Mouse (Mus musculus) limb, embryonic 14.5 days (tissue): ENCODE measurements around the gene Osbpl8. TPM values are rescaled to one million over a fixed set of nuclear protein-coding genes. Genes with fewer than 3 reads are reported as not detected.
"Not testable (repeated sequence)": the region's sequence is repeated elsewhere in the genome, so short reads cannot be mapped to it uniquely, and the experiment has no call there.

Experiments used
- ATAC-seq: fragments of 200-750 bp; cut with Nextera tagmentation; 2 replicates; pipeline ENCODE4 v1.8.0; 2017; ENCODE audit warnings: low read depth, moderate number of reproducible peaks, moderate TSS enrichment; ENCODE audit not compliant: low FRiP score
- DNase-seq: peaks from one replicate; pipeline ENCODE4 v3.0.0-alpha.2; 2015; ENCODE audit warnings: low spot score
- H3K27ac ChIP-seq: fragments of 300-500 bp; sonication (generic); replicated peaks from 2 replicates; pipeline ENCODE4 v1.5.1; 2014; ENCODE audit warnings: low read depth, mild to moderate bottlenecking, low read length, moderate library complexity, mixed read lengths
- H3K27me3 ChIP-seq: fragments of 300-500 bp; sonication (generic); 2 replicates; pipeline ENCODE4 v1.6.1; 2014; ENCODE audit warnings: low read length, mixed read lengths; ENCODE audit not compliant: control insufficient read depth, insufficient read depth
- H3K36me3 ChIP-seq: fragments of 300-500 bp; sonication (generic); 2 replicates; pipeline ENCODE4 v1.6.1; 2014; ENCODE audit warnings: mild to moderate bottlenecking, low read length, moderate library complexity, mixed read lengths; ENCODE audit not compliant: control insufficient read depth, insufficient read depth
- H3K4me1 ChIP-seq: fragments of 300-500 bp; sonication (generic); 2 replicates; pipeline ENCODE4 v1.6.1; 2014; ENCODE audit warnings: antibody characterized with exemption, low read length, mixed read lengths; ENCODE audit not compliant: control insufficient read depth, insufficient read depth
- H3K4me2 ChIP-seq: fragments of 300-500 bp; sonication (generic); replicated peaks from 2 replicates; pipeline ENCODE4 v1.6.1; 2014; ENCODE audit warnings: low read depth, mild to moderate bottlenecking, low read length, moderate library complexity; ENCODE audit not compliant: severe bottlenecking
- H3K4me3 ChIP-seq: fragments of 300-500 bp; sonication (generic); replicated peaks from 2 replicates; pipeline ENCODE4 v1.5.1; 2014; ENCODE audit warnings: low read length
- H3K9ac ChIP-seq: fragments of 300-500 bp; sonication (generic); 2 replicates; pipeline ENCODE4 v1.6.1; 2014; ENCODE audit warnings: mild to moderate bottlenecking, low read depth, low read length, moderate library complexity; ENCODE audit not compliant: severe bottlenecking
- H3K9me3 ChIP-seq: fragments of 300-500 bp; sonication (generic); 2 replicates; pipeline ENCODE4 v1.6.1; 2016; ENCODE audit warnings: low read length; ENCODE audit not compliant: control insufficient read depth
- POLR2A ChIP-seq: fragments of 200-500 bp; IDR thresholded peaks from 2 replicates; pipeline ENCODE4 v1.8.0; 2012; ENCODE audit warnings: inconsistent platforms, mild to moderate bottlenecking, moderate library complexity, borderline replicate concordance; ENCODE audit not compliant: insufficient read depth, insufficient read length; ENCODE audit errors: extremely low read depth
- WGBS: fragments of 180-500 bp; shearing (Covaris S2); extraction: QIAGEN DNeasy Blood & Tissue Kit; methylation state at CpG from one replicate; pipeline ENCODE4 v1.1.7; 2014; 5-methylcytosine and 5-hydroxymethylcytosine counted together
- polyA plus RNA-seq, 2 experiments: library from polyadenylated mRNA; depleted of rRNA in 1 of 2; stranded (reverse) in 1 of 2; unstranded in 1 of 2; fragments of >200 nt; fragmentation: Nextera tagmentation in 1 of 2; extraction: Ambion mirVana in 1 of 2; gene quantifications; 2 replicates each; pipeline versions ENCODE4 v1.2.1 to v1.2.3; 2012 to 2014

Osbpl8 gene
- polyA plus RNA-seq, 2 experiments = 9.0 to 10.4 TPM

DNA sequence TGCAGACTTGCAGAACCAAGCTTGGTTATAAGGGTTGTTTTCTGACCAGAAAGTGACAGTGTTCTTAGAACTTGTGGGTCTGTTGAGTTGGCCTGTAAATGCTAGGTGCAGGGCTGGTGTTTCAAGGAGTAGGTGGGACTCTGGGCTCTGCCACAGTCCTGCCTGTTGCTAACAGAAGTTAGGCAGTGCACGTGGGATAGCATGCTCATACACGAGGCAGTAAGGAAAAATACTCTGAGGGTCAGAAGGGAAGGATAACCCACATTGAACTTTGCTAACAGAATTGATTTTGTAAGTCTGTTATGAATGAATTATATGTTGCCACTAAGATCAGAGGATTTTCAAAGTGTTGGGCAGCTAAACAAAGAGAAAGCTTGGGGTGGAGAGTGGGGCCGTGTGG, 51.6 kb downstream of the Osbpl8 start:
- Histone ChIP-seq H3K9me3 (no peaks in the 10 kb centered on the region), H3K4me1 (no peaks in the 10 kb centered on the region), H3K9ac (no peak overlapping the region), H3K4me2 (no peak overlapping the region), H3K27ac (no peak overlapping the region), H3K36me3 (no peaks in the 10 kb centered on the region), H3K4me3 (no peak overlapping the region), H3K27me3 (no peaks in the 10 kb centered on the region)
- ATAC-seq (no peak), DNase-seq (no peak)
- 75% methylated on average over 3 of the region's 3 CpGs for WGBS
- TF ChIP-seq POLR2A = no peak

DNA sequence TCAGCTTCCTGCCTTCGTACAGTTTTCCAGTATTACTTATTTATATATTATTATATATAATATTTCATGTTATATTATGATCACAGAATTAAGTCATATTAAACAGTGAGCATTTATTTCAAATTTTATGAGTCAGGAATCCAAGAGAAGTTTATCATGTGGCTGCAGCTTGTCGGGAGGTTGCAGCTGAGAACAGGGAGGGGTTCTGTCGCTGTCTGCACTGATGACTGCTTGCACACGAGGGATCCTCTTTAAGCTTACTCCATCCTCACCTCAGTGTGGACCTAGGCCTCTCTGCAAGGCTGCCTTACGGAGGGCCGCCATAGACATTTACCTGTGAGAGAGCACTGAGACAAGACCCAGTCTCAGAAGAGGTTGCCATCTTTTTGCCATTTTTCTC, 58.0 kb downstream of the Osbpl8 start:
- no peak for ATAC-seq
- DNase-seq = no peak
- no peaks in the 10 kb centered on the region for H3K4me1 ChIP-seq
- H3K4me3 ChIP-seq = no peak overlapping the region
- H3K9me3 ChIP-seq = no peaks in the 10 kb centered on the region
- no peak for TF ChIP-seq POLR2A
- H3K27me3 ChIP-seq = no peaks in the 10 kb centered on the region
- no peak overlapping the region for H3K9ac ChIP-seq
- H3K4me2 ChIP-seq = no peak overlapping the region
- no peaks in the 10 kb centered on the region for H3K36me3 ChIP-seq
- WGBS = 75% methylated on average over 6 of the region's 6 CpGs
- no peak overlapping the region for H3K27ac ChIP-seq

DNA sequence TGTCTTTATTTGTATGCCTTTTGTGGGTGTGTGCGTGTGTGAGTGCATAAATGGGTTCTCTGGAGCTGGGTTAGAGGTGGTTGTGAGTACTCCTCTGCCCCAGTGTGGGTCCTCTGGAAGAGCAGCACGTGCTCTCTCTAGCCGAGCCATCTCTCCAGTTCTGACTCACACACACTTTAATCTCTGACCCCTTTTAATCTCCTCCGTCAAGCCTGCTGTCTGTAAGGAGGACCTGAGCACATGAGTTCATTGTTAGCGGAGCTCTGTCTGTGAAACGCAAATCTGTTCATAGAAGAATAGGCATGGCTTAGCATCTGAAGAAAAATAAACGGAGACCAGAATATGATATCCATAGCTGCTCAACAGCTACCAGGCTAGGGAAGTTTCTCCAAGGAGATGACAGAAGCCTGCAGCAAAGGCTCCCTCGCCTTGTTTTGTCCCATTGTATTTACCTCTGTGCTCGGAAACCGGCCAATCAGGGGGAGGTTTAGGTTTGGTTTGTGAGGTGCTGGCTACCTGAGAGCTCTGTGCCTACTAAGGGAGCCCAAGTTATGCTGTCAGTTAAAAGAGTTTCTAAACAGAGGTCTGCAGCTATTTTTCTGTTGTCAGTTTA, 58.8 kb downstream of the Osbpl8 start:
- no peaks in the 10 kb centered on the region for H3K36me3 ChIP-seq
- H3K4me2 ChIP-seq = no peak overlapping the region
- H3K4me1 ChIP-seq = no peaks in the 10 kb centered on the region
- no peak overlapping the region for H3K27ac ChIP-seq
- 57% methylated on average over 10 of the region's 10 CpGs for WGBS
- ATAC-seq (no peak), DNase-seq (no peak)
- TF ChIP-seq POLR2A = no peak
- H3K27me3 ChIP-seq = no peaks in the 10 kb centered on the region
- no peaks in the 10 kb centered on the region for H3K9me3 ChIP-seq
- H3K4me3 ChIP-seq = no peak overlapping the region
- H3K9ac ChIP-seq = no peak overlapping the region

DNA sequence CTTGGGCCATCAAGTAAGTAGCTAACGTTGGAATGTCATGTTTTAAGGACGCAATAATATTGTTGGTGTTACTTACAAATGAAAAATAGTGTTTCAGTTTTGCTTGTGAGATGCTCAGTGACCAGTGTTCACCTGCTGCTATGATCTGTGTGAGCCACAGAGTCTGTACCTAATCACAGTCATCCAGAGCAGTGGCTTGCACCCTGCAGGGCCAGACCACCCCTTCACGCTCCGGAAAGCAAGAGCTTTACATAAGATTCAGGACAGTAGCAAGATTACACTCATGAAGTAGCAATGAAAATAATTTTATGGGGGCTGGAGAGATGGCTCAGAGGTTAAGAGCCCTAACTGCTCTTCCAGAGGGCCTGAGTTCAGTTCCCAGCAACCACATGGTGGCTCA, 60.1 kb downstream of the Osbpl8 start:
- 82% methylated on average over 4 of the region's 4 CpGs for WGBS
- no peaks in the 10 kb centered on the region for H3K27me3 ChIP-seq
- DNase-seq (no peak), ATAC-seq (no peak)
- no peaks in the 10 kb centered on the region for H3K9me3 ChIP-seq
- no peak overlapping the region for H3K27ac ChIP-seq
- no peak for TF ChIP-seq POLR2A
- no peak overlapping the region for H3K4me3 ChIP-seq
- no peaks in the 10 kb centered on the region for H3K4me1 ChIP-seq
- H3K9ac ChIP-seq = no peak overlapping the region
- no peak overlapping the region for H3K4me2 ChIP-seq
- H3K36me3 ChIP-seq = no peaks in the 10 kb centered on the region

DNA sequence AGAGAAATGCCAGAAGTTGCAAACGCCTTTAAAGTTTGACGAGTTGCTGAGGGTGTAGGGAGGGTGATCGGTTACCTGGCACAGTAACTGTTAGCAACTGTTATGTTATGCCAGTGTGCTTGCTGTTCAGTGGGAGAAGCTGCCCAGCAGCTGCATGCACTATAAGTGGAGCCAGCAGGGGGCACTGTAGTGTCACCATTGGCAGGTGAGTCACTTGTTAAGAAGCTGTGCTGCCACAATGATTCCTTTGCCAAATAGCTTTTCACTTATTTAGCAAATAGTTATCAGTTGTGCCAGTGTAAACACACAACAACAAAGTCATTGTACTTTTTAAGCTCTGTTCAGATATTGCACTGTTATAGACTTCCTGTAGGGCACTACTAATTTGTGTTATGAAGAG, 62.0 kb downstream of the Osbpl8 start:
- H3K4me3 ChIP-seq = no peak overlapping the region
- DNase-seq = peak; percentile 82
- no peaks in the 10 kb centered on the region for H3K36me3 ChIP-seq
- TF ChIP-seq POLR2A = no peak
- WGBS = 21% methylated on average over 3 of the region's 3 CpGs
- no peaks in the 10 kb centered on the region for H3K9me3 ChIP-seq
- no peaks in the 10 kb centered on the region for H3K27me3 ChIP-seq
- H3K9ac ChIP-seq = no peak overlapping the region
- ATAC-seq = no peak
- no peak overlapping the region for H3K27ac ChIP-seq
- H3K4me1 ChIP-seq = no peaks in the 10 kb centered on the region
- H3K4me2 ChIP-seq = no peak overlapping the region

DNA sequence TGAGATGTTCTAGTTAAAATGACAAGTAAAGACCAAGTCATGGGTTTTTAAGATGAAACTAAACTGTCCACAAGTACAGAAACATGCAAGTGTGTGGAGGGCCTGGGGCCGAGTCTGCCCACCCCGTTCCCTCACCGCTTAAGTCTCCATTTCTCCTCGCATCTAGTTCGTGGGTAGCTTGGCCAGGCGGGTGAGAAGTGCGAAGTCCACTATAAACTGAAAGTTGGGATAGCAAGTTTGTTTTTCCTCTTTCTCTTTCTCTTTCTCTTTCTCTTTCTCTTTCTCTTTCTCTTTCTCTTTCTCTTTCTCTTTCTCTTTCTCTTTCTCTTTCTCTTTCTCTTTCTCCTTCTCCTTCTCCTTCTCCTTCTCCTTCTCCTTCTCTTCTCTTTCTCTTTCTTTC, 67.7 kb downstream of the Osbpl8 start:
- not testable (repeated sequence) for ATAC-seq, H3K4me1 ChIP-seq

More for the DNA sequence above, 67.7 kb downstream of the Osbpl8 start:
- not testable (repeated sequence) for H3K9me3 ChIP-seq, H3K4me2 ChIP-seq, H3K4me3 ChIP-seq, H3K27ac ChIP-seq, H3K36me3 ChIP-seq, H3K27me3 ChIP-seq, H3K9ac ChIP-seq, DNase-seq
- WGBS = 85% methylated on average over 7 of the region's 7 CpGs
